ENCODE assay signal across 11 mouse cellular contexts in genomic region chr11:79336722-79337267, GRCm38 (mm10). TPM values are rescaled to one million over a fixed set of nuclear protein-coding genes. Genes with fewer than 3 reads are reported as not detected.
DNase-seq lines count a peak whose midpoint lies in the region; ATAC-seq and TF ChIP-seq lines count a peak whose summit lies in the region.
"Had no signal": no experiment of that assay in that cellular context is flagged by ENCODE, and none has a peak within 500 bp of the region (broad histone marks: within the 10 kb centered on the region; RNA-seq: fewer than 3 reads in every experiment).

No protein-coding gene starts in this region.

- H3K27me3 ChIP-seq in hindbrain, postnatal 0 days (ENCODE audit: insufficient read depth, low read length): no peaks in the 10 kb centered on the region
- H3K27me3 ChIP-seq in hindbrain, embryonic 11.5 days (ENCODE audit: control insufficient read depth, insufficient read depth, low read length): no peaks in the 10 kb centered on the region
- H3K27me3 ChIP-seq in midbrain, embryonic 13.5 days: no peaks in the 10 kb centered on the region
- no peaks in the 10 kb centered on the region; the same call in 1 of the 2 replicates for H3K27me3 ChIP-seq in midbrain, embryonic 11.5 days (ENCODE audit: control insufficient read depth, insufficient read depth, low read length)
- H3K27me3 ChIP-seq: embryonic facial prominence, embryonic 13.5 days had no signal

- WGBS in hindbrain, postnatal 0 days: 92% methylated on average over 5 of the region's 5 CpGs
- 89% methylated on average over 5 of the region's 5 CpGs for WGBS in hindbrain, embryonic 11.5 days
- 89% methylated on average over 5 of the region's 5 CpGs for WGBS in midbrain, embryonic 13.5 days
- WGBS in midbrain, embryonic 11.5 days: 88% methylated on average over 5 of the region's 5 CpGs

- no peak for DNase-seq in hindbrain, postnatal 0 days (ENCODE audit: low spot score)
- no peak for DNase-seq in hindbrain, embryonic 11.5 days (ENCODE audit: low spot score)
- peak; percentile 39 for DNase-seq in CD4-positive helper T cell, adult 2 months (ENCODE audit: low read depth, low spot score)
- peak; percentile 62 for DNase-seq in ZHBTc4 (ENCODE audit: low read depth, low spot score)
- DNase-seq in retina, embryonic 14.5 days (ENCODE audit: low spot score): peak; percentile 6
- DNase-seq in midbrain, embryonic 11.5 days (ENCODE audit: low spot score, missing footprints): no peak

- no peak overlapping the region for H3K4me3 ChIP-seq in hindbrain, postnatal 0 days (ENCODE audit: low read length)
- H3K4me3 ChIP-seq in hindbrain, embryonic 11.5 days (ENCODE audit: low read depth, low read length): no peak overlapping the region
- no peak overlapping the region for H3K4me3 ChIP-seq in midbrain, embryonic 13.5 days (replicated peaks)
- no peak overlapping the region for H3K4me3 ChIP-seq in midbrain, embryonic 11.5 days (ENCODE audit: low read depth, low read length)
- H3K4me3 ChIP-seq: embryonic facial prominence, embryonic 13.5 days had no signal

- no peak for ATAC-seq in hindbrain, postnatal 0 days
- no peak for ATAC-seq in hindbrain, embryonic 11.5 days (ENCODE audit: low FRiP score)
- ATAC-seq in midbrain, embryonic 13.5 days: no peak
- ATAC-seq in midbrain, embryonic 11.5 days (ENCODE audit: low FRiP score): no peak
- no peak for ATAC-seq in inflammation-experienced regulatory T-cells, adult 6 months
- ATAC-seq: activated CD4-positive, CD25-positive, alpha-beta regulatory T cell, adult 4 months had no signal

- 0 out of 2 replicates have a peak, but pooled peaks cover 15% of the 10 kb centered on the region for H3K4me1 ChIP-seq in hindbrain, postnatal 0 days (ENCODE audit: insufficient read depth, low read length)
- 0 out of 2 replicates have a peak, but pooled peaks cover 2% of the 10 kb centered on the region for H3K4me1 ChIP-seq in hindbrain, embryonic 11.5 days (replicated peaks; ENCODE audit: control insufficient read depth, insufficient read depth, low read length)
- peaks cover 20% of the 10 kb centered on the region for H3K4me1 ChIP-seq in midbrain, embryonic 13.5 days (replicated peaks)
- peaks cover 9% of the 10 kb centered on the region for H3K4me1 ChIP-seq in midbrain, embryonic 11.5 days (ENCODE audit: control insufficient read depth, insufficient read depth, low read length)

- H3K9ac ChIP-seq in hindbrain, postnatal 0 days (replicated peaks; ENCODE audit: low read length): no peak overlapping the region
- no peak overlapping the region for H3K9ac ChIP-seq in hindbrain, embryonic 11.5 days (ENCODE audit: low read depth, low read length)
- no peak overlapping the region for H3K9ac ChIP-seq in midbrain, embryonic 13.5 days (replicated peaks)
- H3K9ac ChIP-seq in midbrain, embryonic 11.5 days (ENCODE audit: low read length): no peak overlapping the region
- H3K9ac ChIP-seq: embryonic facial prominence, embryonic 13.5 days had no signal

- no peaks in the 10 kb centered on the region for H3K36me3 ChIP-seq in hindbrain, postnatal 0 days (ENCODE audit: insufficient read depth, low read length)
- H3K36me3 ChIP-seq in hindbrain, embryonic 11.5 days (ENCODE audit: control insufficient read depth, insufficient read depth, low read length): no peaks in the 10 kb centered on the region
- no peaks in the 10 kb centered on the region for H3K36me3 ChIP-seq in midbrain, embryonic 13.5 days
- no peaks in the 10 kb centered on the region for H3K36me3 ChIP-seq in midbrain, embryonic 11.5 days (ENCODE audit: control insufficient read depth, insufficient read depth, low read length)
- H3K36me3 ChIP-seq: embryonic facial prominence, embryonic 13.5 days had no signal

- no peaks in the 10 kb centered on the region for H3K9me3 ChIP-seq in hindbrain, postnatal 0 days (ENCODE audit: low read length)
- no peaks in the 10 kb centered on the region for H3K9me3 ChIP-seq in hindbrain, embryonic 11.5 days (ENCODE audit: control insufficient read depth, low read length)
- H3K9me3 ChIP-seq in midbrain, embryonic 13.5 days: no peaks in the 10 kb centered on the region
- H3K9me3 ChIP-seq in midbrain, embryonic 11.5 days (ENCODE audit: control insufficient read depth, low read length): peaks cover 2% of the 10 kb centered on the region; the same call in 1 of the 2 replicates

- no peak overlapping the region for H3K4me2 ChIP-seq in hindbrain, postnatal 0 days (ENCODE audit: low read depth, low read length)
- no peak overlapping the region for H3K4me2 ChIP-seq in hindbrain, embryonic 11.5 days (replicated peaks; ENCODE audit: low read depth, low read length)
- H3K4me2 ChIP-seq in midbrain, embryonic 13.5 days (replicated peaks): no peak overlapping the region
- H3K4me2 ChIP-seq in midbrain, embryonic 11.5 days: no peak overlapping the region
- H3K4me2 ChIP-seq: embryonic facial prominence, embryonic 13.5 days had no signal

- no peak overlapping the region for H3K27ac ChIP-seq in hindbrain, postnatal 0 days
- no peak overlapping the region for H3K27ac ChIP-seq in hindbrain, embryonic 11.5 days (ENCODE audit: low read depth, low read length)
- H3K27ac ChIP-seq in midbrain, embryonic 13.5 days: no peak overlapping the region
- no peak overlapping the region for H3K27ac ChIP-seq in midbrain, embryonic 11.5 days (ENCODE audit: low read depth, low read length)
- H3K27ac ChIP-seq: embryonic facial prominence, embryonic 13.5 days had no signal

- TF ChIP-seq CTCF in hindbrain, postnatal 0 days (IDR thresholded peaks at IDR 0.05; ENCODE audit: low read depth): peak; percentile 40

RNA-seq across cellular contexts. Expression of gene Nf1, which starts 2.7 kb away (rescaled TPM):
- total RNA-seq in hindbrain, postnatal 0 days (2014; rRNA removed): 68.4 and 73.6 TPM in 2 replicates
- 7.3 and 8.7 TPM in 2 replicates for polyA plus RNA-seq in hindbrain, postnatal 0 days (2015; fragmentation: Nextera tagmentation; extraction: Ambion mirVana)
- polyA plus RNA-seq in hindbrain, embryonic 11.5 days (2014; fragmentation: Nextera tagmentation; extraction: Ambion mirVana): 10.1 and 14.9 TPM in 2 replicates
- 7.2 and 8.0 TPM in 2 replicates for polyA plus RNA-seq in midbrain, embryonic 13.5 days (2015; fragmentation: Nextera tagmentation; extraction: Ambion mirVana)
- 10.0 and 10.4 TPM in 2 replicates for polyA plus RNA-seq in midbrain, embryonic 11.5 days (2014; fragmentation: Nextera tagmentation; extraction: Ambion mirVana)
- 1 to 10 TPM; 2.0 to 2.7 (median 2.4) TPM for polyA plus RNA-seq in inflammation-experienced regulatory T-cells, adult 6 months (2017; shearing (Covaris generic))

RNA-seq across cellular contexts. Expression of gene Gm9964, which starts 40.1 kb away (rescaled TPM):
- total RNA-seq in hindbrain, postnatal 0 days (2014; rRNA removed): not detected in 2 replicates
- not detected in 2 replicates for polyA plus RNA-seq in hindbrain, postnatal 0 days (2015; fragmentation: Nextera tagmentation; extraction: Ambion mirVana)
- not detected in 2 replicates for polyA plus RNA-seq in hindbrain, embryonic 11.5 days (2014; fragmentation: Nextera tagmentation; extraction: Ambion mirVana)
- polyA plus RNA-seq in midbrain, embryonic 13.5 days (2015; fragmentation: Nextera tagmentation; extraction: Ambion mirVana): not detected in 2 replicates
- polyA plus RNA-seq in midbrain, embryonic 11.5 days (2014; fragmentation: Nextera tagmentation; extraction: Ambion mirVana): not detected in 2 replicates
- polyA plus RNA-seq in inflammation-experienced regulatory T-cells, adult 6 months (2017; shearing (Covaris generic)): not detected
- total RNA-seq: heart, adult 8-10 months had no signal
- polyA plus RNA-seq: activated CD4-positive, CD25-positive, alpha-beta regulatory T cell, adult 4 months; embryonic facial prominence, embryonic 13.5 days had no signal

Comparison
In these comparisons a context has a peak if more than half of its experiments do, and no peak if none do; other contexts are left out.
1. DNase-seq: peak in CD4-positive helper T cell, adult 2 months (single experiment), ZHBTc4 (single experiment) and retina, embryonic 14.5 days (single experiment); none in hindbrain, postnatal 0 days (single experiment), hindbrain, embryonic 11.5 days (single experiment) and midbrain, embryonic 11.5 days (single experiment).